Mouse (Mus musculus) ovary, postnatal 10 days (tissue): ENCODE results near the gene Efcab14.

Experiments
- DNase-seq: peaks from one replicate; pipeline ENCODE4 v3.0.0; 2022; ENCODE audit warnings: low spot score

Gene Efcab14

GRCm38 (mm10) chr4:115777627-115778026 lies 40.1 kb downstream of the Efcab14 start:
- no peak for DNase-seq

DNA sequence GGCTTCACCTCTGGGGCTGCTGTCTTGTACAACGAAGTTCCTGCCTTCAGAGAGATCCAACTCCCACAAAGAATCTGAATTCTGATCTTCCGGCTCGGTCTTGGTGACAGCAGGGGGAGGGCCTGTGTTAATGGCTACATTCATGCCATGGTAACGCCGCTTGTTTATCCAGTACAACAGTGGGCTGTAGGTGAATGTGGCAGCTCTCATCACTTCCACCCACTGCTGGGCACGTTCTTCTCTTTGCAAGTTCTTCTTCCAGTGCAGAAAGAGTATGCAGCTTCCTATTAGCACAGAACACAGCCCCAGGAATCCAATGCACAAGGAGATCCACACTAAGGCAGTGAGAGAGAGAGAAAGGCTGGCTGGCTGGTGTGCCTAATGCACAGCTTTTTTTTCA lies 42.7 kb downstream of the Efcab14 start:
- DNase-seq, result no peak

DNA sequence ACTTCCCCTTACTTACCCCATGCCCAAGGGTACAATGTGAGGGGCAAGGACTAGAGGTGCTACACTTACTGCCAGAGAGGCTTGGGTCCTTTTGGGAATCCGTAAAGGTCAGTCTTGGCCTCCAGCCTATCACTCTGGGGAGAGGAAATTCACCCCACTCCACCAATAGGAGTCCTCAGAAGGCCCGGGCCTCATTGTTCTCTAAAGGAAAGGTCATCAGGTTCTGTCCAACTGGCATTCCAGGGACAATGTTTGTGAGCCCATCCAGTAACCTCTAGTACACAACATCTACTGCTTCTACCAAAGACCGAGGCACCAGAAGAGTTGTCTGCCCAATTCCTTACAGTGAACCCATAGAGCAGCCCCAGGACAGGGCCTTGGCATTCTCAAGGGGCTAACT lies 43.4 kb downstream of the Efcab14 start, which contains the start of gene Tex38:
Gene Tex38, minus strand, starts transcription at position 101 of the 400 bp plus-strand sequence.
- no peak for DNase-seq

- no peak for DNase-seq
Observed at GRCm38 (mm10) chr4:115782026-115782805, 44.7 kb downstream of the Efcab14 start.

- peak; percentile 69 for DNase-seq
Observed at GRCm38 (mm10) chr4:115784769-115785510, 47.4 kb downstream of the Efcab14 start, which contains the start of gene Atpaf1. TSS of gene Atpaf1 (plus strand) at chr4:115784812.

DNA sequence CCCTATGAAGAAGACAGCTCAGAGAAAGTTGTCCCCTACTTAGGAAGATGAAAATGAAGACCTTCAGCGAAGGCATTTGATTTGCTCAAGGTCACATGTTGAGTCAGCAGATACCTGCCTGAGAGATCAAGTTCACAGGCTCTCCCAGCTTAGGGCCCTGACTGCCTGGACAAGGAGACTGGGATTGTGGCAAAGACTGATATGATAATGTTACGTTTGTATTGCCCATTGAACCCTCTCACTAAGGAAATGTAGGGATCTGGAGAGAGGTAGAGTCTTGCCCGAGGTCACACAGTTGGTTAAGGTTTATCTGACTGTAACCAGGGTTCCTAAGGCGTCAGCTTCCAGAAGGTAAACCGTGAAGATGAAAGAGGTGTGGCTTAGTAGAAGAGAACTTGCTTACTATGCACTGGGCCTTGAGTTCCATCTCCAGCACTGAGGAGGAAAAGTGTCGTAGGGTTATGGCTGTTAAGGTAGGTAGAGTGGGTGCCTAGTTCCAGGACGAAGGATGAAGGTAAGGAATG lies 48.0 kb downstream of the Efcab14 start:
- no peak for DNase-seq

DNA sequence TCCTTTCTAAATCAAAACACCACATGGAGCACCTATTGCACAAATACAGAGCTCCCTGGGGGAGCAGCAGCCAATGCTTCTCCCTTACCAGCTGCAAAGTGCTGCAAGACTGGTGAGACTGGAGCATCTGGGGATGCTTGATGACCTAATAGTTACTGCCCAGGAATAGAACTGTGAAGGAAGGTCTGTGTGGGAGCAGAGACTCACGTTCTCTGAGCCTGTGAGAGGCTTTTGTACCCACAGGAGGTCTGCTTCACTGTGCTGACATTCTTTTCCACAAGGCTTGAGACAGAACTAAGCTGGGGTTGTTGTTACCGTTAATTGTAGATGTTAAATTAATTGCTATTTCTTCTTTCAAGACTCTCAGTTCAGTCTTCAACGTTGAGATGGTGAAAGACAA lies 53.3 kb downstream of the Efcab14 start:
- DNase-seq, result no peak

GRCm38 (mm10) chr4:115795360-115795759 lies 57.8 kb downstream of the Efcab14 start:
- DNase-seq, result no peak

DNA sequence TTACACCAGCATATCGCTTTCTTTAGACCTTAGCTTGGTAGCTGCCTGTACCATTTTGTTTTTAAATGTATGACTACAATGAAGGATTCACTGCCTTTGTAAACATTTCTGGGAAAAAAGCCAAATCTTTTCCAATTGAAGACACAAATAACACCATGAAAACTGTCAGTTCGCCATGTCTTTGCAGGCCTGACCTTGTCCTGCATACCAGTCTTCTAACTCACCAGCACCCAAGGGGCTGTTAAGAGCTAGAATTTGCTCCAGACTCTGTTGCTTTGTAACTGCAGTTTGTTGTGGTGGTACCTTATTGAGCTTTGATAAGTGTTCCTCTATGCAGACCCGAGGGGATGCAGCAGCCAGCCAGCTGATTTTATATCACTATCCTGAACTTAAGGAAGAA lies 62.4 kb downstream of the Efcab14 start:
- no peak for DNase-seq

GRCm38 (mm10) chr4:115812326-115812725 lies 74.8 kb downstream of the Efcab14 start:
- no peak for DNase-seq

DNA sequence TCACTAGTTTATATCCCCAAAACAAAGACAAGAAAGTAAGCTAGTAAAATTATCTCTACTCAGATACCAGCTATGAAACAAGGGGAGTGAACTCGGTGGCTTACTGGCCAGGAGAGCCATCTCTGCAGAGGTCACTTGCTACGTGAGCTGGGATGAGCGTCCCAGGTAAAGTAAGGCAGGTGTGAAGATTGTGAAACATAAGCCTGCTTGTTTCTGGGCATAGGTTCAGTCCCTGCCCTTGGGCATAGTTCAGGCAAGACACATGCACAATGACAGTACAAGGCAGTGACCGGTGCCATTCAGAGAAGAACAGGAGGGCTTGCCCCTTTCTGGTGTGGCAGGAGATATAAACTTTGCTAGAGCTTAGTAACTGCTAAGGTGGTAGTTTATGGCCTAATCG lies 78.1 kb downstream of the Efcab14 start:
- no peak for DNase-seq

DNA sequence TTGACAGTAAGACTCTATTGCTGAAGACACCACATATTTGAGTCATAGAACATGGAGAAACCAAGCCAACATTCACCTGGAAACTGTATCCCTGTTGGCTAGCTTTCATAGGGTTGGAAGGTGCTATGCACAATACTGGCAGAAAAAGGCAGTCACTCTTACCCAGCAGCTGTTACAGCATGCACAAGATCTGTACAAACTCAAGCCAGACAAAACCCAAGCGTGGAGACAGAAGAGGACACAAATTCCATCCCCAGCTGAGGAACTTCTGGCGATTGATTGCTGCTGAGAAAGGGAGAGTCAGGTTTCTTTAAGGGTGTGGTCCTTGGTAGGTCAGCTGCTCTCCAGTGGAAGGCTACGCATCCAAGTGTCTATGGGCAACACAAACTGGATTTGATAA lies 82.7 kb downstream of the Efcab14 start:
- no peak for DNase-seq

DNA sequence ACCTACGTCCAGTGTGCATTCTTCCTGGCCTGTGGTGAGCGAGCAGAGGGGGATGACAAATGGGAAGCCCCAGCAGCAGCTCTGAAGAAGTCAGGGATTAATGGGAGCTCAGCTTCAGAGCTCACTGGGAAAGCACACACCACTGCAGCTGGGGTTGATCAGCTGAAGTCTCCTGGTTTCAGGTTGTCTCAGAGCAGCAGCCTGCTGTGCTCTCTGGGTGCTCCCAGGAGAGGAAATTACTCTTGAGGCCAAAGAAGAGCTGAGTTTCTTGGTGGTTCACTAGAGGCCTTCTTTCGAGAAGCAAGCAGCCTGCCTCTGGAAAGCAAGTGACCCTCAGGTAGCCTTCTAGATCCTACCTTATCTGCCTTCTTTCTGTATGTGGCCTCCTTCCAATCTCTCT lies 83.4 kb downstream of the Efcab14 start:
- DNase-seq, result no peak

DNA sequence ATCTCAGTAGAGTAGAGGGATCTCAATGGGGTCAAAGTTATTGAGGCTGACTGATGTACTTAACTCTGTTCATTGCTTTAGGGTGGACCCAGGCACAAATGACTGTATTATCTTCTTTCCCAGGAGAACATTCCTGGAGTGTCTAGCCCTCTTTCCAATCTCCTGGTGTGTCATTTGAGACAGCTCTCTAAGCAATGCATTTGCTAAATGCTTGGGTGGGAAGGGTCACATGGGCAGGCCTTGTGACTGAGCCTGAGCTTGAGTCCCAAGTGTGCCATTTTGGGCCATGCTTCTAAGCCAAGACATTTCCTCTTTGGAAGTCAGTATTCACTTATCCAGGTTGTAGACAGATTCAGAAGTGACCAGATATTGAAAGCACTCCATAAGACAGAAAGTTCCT lies 83.9 kb downstream of the Efcab14 start:
- DNase-seq, result no peak

GRCm38 (mm10) chr4:115821928-115822327 lies 84.4 kb downstream of the Efcab14 start:
- no peak for DNase-seq

DNA sequence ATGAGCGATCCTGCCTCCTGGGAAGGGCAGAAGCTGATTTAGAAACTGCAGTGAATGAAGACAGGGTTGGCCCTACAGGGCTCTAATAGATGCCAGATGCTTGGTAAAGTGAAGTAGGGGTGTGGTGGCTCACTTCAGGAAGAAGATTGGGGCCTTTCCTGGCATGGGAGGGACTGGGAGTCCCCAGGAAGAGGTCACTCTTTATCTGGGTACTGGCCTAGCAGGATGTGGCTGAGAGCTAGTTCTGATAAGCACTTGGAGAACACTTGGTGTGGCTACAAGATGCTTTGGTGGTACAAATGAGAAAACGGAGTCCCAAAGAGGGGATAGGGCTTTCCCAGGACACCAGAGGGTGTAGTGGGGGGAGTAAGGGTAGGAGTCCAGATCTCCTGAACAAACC lies 86.6 kb downstream of the Efcab14 start:
- no peak for DNase-seq

DNA sequence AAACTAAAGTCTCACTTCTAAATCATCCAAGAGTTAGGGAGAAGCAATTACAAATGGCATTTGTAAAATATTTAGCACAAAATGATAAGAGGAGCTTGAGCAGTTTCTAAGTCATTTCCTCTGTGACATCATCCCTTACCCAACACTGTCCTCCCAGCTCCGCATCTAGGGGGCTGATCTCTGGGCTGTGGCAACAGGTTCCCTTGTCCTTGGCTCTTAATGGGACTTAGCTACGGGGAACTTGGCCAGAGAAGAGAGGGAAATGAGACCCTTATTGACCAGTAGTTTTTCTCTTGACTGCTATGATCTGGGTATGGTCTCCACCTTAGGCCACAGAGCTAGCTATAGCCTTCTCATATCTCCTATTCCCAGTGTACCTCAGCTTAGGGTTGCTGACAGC lies 87.7 kb downstream of the Efcab14 start:
- no peak for DNase-seq
